Mouse (Mus musculus) G1E (cell line): ENCODE data around the gene D8Ertd738e. TPM values are rescaled to one million over a fixed set of nuclear protein-coding genes. Genes with fewer than 3 reads are reported as not detected.
A peak's percentile ranks its signal among the peaks of the same experiment; 100 is the strongest.

Experiments used
- ATAC-seq: 2 replicates; pipeline ENCODE4 v1.8.0; 2016; ENCODE audit warnings: mild to moderate bottlenecking; ENCODE audit not compliant: insufficient number of reproducible peaks, poor library complexity, low FRiP score, severe bottlenecking; ENCODE audit errors: extremely low read depth
- DNase-seq: peaks from one replicate; pipeline ENCODE4 v3.0.0; 2012; ENCODE audit warnings: low spot score
- H3K27me3 ChIP-seq: 2 replicates; pipeline ENCODE4 v1.6.1; 2012; ENCODE audit warnings: mild to moderate bottlenecking, low read length, inconsistent platforms; ENCODE audit not compliant: insufficient read depth
- H3K36me3 ChIP-seq: replicated peaks from 2 replicates; pipeline ENCODE3; 2012; ENCODE audit warnings: mild to moderate bottlenecking, inconsistent platforms
- H3K4me1 ChIP-seq: 2 replicates; pipeline ENCODE4 v1.6.1; 2012; ENCODE audit warnings: low read depth, low read length, inconsistent platforms, mixed read lengths; ENCODE audit not compliant: insufficient read depth
- H3K4me3 ChIP-seq: 2 replicates; pipeline ENCODE4 v1.5.1; 2012; ENCODE audit warnings: low read depth, mild to moderate bottlenecking, inconsistent platforms, low read length, moderate library complexity, mixed read lengths
- H3K9me3 ChIP-seq: replicated peaks from 2 replicates; pipeline ENCODE4 v1.6.1; 2012; ENCODE audit warnings: inconsistent platforms
- CTCF ChIP-seq: IDR thresholded peaks from 2 replicates; pipeline ENCODE4 v1.5.1; 2012; ENCODE audit warnings: low read depth, low read length, inconsistent platforms, mixed read lengths
- GATA1 ChIP-seq: IDR thresholded peaks from 2 replicates; pipeline ENCODE4 v1.6.1; 2012; ENCODE audit warnings: borderline replicate concordance, low read length, inconsistent platforms, mixed read lengths
- GATA2 ChIP-seq: IDR thresholded peaks from 2 replicates; pipeline ENCODE4 v1.6.1; 2012; ENCODE audit warnings: low read depth, low read length, inconsistent platforms, borderline replicate concordance
- POLR2AphosphoS5 ChIP-seq: IDR thresholded peaks from 2 replicates; pipeline ENCODE4 v1.6.1; 2012; ENCODE audit warnings: low read depth, low read length, inconsistent platforms; ENCODE audit not compliant: insufficient replicate concordance
- TAL1 ChIP-seq: conservative IDR thresholded peaks from 2 replicates; pipeline ENCODE4 v1.6.1; 2012; ENCODE audit warnings: low read depth, low read length, inconsistent platforms, mixed read lengths
- polyA plus RNA-seq: library from polyadenylated mRNA; stranded (reverse); fragments of >175 nt; gene quantifications from 2 replicates; pipeline ENCODE4 v1.2.3, GENCODE M21; 2012
- total RNA-seq, 2 experiments: library from RNA; stranded (forward) in 1 of 2; stranded (reverse) in 1 of 2; fragments of 200-1000 nt in 1 of 2; fragments of >200 nt in 1 of 2; fragmentation: Nextera tagmentation in 1 of 2; gene quantifications; 2 replicates each; pipeline ENCODE4 v1.2.3; 2014 to 2017

The D8Ertd738e gene
- total and polyA plus RNA-seq, 3 experiments: 132 to 291 (median 197) TPM

- no peak for ATAC-seq
- TF ChIP-seq POLR2AphosphoS5: no peak
- no peak for TF ChIP-seq GATA2
- TF ChIP-seq GATA1: no peak
- no peak for TF ChIP-seq CTCF
- no peak for TF ChIP-seq TAL1
- Histone ChIP-seq H3K4me1 (peaks cover 29% of the 10 kb centered on the region), H3K9me3 (no peaks in the 10 kb centered on the region), H3K36me3 (peaks cover 87% of the 10 kb centered on the region), H3K27me3 (no peaks in the 10 kb centered on the region), H3K4me3 (no peak overlapping the region)
- DNase-seq: no peak
These were observed 11.6 kb upstream of the D8Ertd738e start for GRCm38 (mm10) chr8:84261098-84261497.

GRCm38 (mm10) chr8:84256822-84257610 lies 7.5 kb upstream of the D8Ertd738e start, which contains the start of gene Mri1:
Gene Mri1, minus strand, starts transcription at chr8:84257326.
- no peaks in the 10 kb centered on the region for H3K27me3 ChIP-seq
- ATAC-seq (peak; percentile 52), DNase-seq (peak; percentile 85)
- H3K4me1 ChIP-seq: peaks cover 51% of the 10 kb centered on the region
- TF ChIP-seq CTCF (no peak), POLR2AphosphoS5 (no peak), GATA2 (no peak), GATA1 (no peak), TAL1 (no peak)
- peak within 1 kb of the TSS; percentile 95 for H3K4me3 ChIP-seq
- H3K9me3 ChIP-seq: no peaks in the 10 kb centered on the region
- H3K36me3 ChIP-seq: peaks cover 84% of the 10 kb centered on the region

GRCm38 (mm10) chr8:84256458-84256821 lies 6.9 kb upstream of the D8Ertd738e start:
- peak overlapping the region; percentile 95 for H3K4me3 ChIP-seq
- peak; percentile 61 for DNase-seq
- ATAC-seq: no peak
- no peaks in the 10 kb centered on the region for H3K27me3 ChIP-seq
- peaks cover 55% of the 10 kb centered on the region for H3K4me1 ChIP-seq
- TF ChIP-seq TAL1 (no peak), CTCF (no peak), GATA1 (no peak), GATA2 (no peak), POLR2AphosphoS5 (no peak)
- H3K9me3 ChIP-seq: no peaks in the 10 kb centered on the region
- peaks cover 84% of the 10 kb centered on the region for H3K36me3 ChIP-seq

GRCm38 (mm10) chr8:84255858-84256257 lies 6.3 kb upstream of the D8Ertd738e start:
- no peak for ATAC-seq
- peaks cover 58% of the 10 kb centered on the region for H3K4me1 ChIP-seq
- no peaks in the 10 kb centered on the region for H3K9me3 ChIP-seq
- DNase-seq: peak; percentile 39
- H3K4me3 ChIP-seq: peak overlapping the region; percentile 95
- H3K36me3 ChIP-seq: peaks cover 84% of the 10 kb centered on the region
- H3K27me3 ChIP-seq: no peaks in the 10 kb centered on the region
- TF ChIP-seq GATA2: no peak
- TF ChIP-seq POLR2AphosphoS5: no peak
- no peak for TF ChIP-seq GATA1
- TF ChIP-seq TAL1: no peak
- TF ChIP-seq CTCF: no peak

- Histone ChIP-seq H3K4me1 (peaks cover 23% of the 10 kb centered on the region), H3K9me3 (no peaks in the 10 kb centered on the region), H3K36me3 (peaks cover 41% of the 10 kb centered on the region), H3K27me3 (peaks cover 9% of the 10 kb centered on the region; the same call in 1 of the 2 replicates), H3K4me3 (no peak overlapping the region)
- TF ChIP-seq POLR2AphosphoS5 (no peak), CTCF (no peak), GATA1 (no peak), TAL1 (no peak), GATA2 (no peak)
- no peak for DNase-seq
- ATAC-seq: no peak
These were observed 7.7 kb downstream of the D8Ertd738e start for GRCm38 (mm10) chr8:84241821-84242220.

- Histone ChIP-seq H3K9me3 (no peaks in the 10 kb centered on the region), H3K4me1 (peaks cover 20% of the 10 kb centered on the region), H3K36me3 (peaks cover 34% of the 10 kb centered on the region), H3K27me3 (peaks cover 9% of the 10 kb centered on the region; the same call in 1 of the 2 replicates), H3K4me3 (no peak overlapping the region)
- ATAC-seq (no peak), DNase-seq (no peak)
- TF ChIP-seq CTCF: no peak
- TF ChIP-seq TAL1: no peak
These were observed 8.4 kb downstream of the D8Ertd738e start for GRCm38 (mm10) chr8:84241167-84241566.
